Mouse (Mus musculus) embryonic facial prominence, embryonic 15.5 days (tissue): ENCODE data around the gene Cdc42se2. TPM values are rescaled to one million over a fixed set of nuclear protein-coding genes. Genes with fewer than 3 reads are reported as not detected.

Source experiments
- ATAC-seq: fragments of 200-750 bp; cut with Nextera tagmentation; 2 replicates; pipeline ENCODE4 v1.8.0; 2017; ENCODE audit warnings: low read depth, moderate TSS enrichment; ENCODE audit not compliant: insufficient number of reproducible peaks, low FRiP score, low TSS enrichment
- H3K27ac ChIP-seq: fragments of 300-500 bp; sonication (generic); replicated peaks from 2 replicates; pipeline ENCODE4 v1.5.1; 2015; ENCODE audit warnings: mild to moderate bottlenecking, inconsistent platforms
- H3K27me3 ChIP-seq: fragments of 300-500 bp; sonication (generic); 2 replicates; pipeline ENCODE4 v1.6.1; 2015; ENCODE audit warnings: inconsistent platforms
- H3K36me3 ChIP-seq: fragments of 300-500 bp; sonication (generic); 2 replicates; pipeline ENCODE4 v1.6.1; 2015; ENCODE audit warnings: mild to moderate bottlenecking, inconsistent platforms
- H3K4me1 ChIP-seq: fragments of 300-500 bp; sonication (generic); 2 replicates; pipeline ENCODE4 v1.6.1; 2015; ENCODE audit warnings: inconsistent platforms
- H3K4me2 ChIP-seq: fragments of 300-500 bp; sonication (generic); replicated peaks from 2 replicates; pipeline ENCODE4 v1.6.1; 2015; ENCODE audit warnings: mild to moderate bottlenecking, inconsistent platforms
- H3K4me3 ChIP-seq: fragments of 300-500 bp; sonication (generic); replicated peaks from 2 replicates; pipeline ENCODE4 v1.5.1; 2015; ENCODE audit warnings: mild to moderate bottlenecking, inconsistent platforms
- H3K9ac ChIP-seq: fragments of 300-500 bp; sonication (generic); 2 replicates; pipeline ENCODE4 v1.6.1; 2015; ENCODE audit warnings: inconsistent platforms
- H3K9me3 ChIP-seq: fragments of 300-500 bp; sonication (generic); replicated peaks from 2 replicates; pipeline ENCODE4 v1.6.1; 2016; ENCODE audit warnings: inconsistent platforms
- WGBS: fragments of 180-500 bp; shearing (Covaris S2); methylation state at CpG from one replicate; pipeline ENCODE4 v1.1.7; 2015; 5-methylcytosine and 5-hydroxymethylcytosine counted together
- polyA plus RNA-seq: library from polyadenylated mRNA; unstranded; fragments of >200 nt; fragmentation: Nextera tagmentation; extraction: Ambion mirVana; gene quantifications from 2 replicates; pipeline ENCODE4 v1.2.1, GENCODE M21; 2015

Cdc42se2 gene
- polyA plus RNA-seq, 1 experiment from 2014 or later, result 68.7 TPM

DNA sequence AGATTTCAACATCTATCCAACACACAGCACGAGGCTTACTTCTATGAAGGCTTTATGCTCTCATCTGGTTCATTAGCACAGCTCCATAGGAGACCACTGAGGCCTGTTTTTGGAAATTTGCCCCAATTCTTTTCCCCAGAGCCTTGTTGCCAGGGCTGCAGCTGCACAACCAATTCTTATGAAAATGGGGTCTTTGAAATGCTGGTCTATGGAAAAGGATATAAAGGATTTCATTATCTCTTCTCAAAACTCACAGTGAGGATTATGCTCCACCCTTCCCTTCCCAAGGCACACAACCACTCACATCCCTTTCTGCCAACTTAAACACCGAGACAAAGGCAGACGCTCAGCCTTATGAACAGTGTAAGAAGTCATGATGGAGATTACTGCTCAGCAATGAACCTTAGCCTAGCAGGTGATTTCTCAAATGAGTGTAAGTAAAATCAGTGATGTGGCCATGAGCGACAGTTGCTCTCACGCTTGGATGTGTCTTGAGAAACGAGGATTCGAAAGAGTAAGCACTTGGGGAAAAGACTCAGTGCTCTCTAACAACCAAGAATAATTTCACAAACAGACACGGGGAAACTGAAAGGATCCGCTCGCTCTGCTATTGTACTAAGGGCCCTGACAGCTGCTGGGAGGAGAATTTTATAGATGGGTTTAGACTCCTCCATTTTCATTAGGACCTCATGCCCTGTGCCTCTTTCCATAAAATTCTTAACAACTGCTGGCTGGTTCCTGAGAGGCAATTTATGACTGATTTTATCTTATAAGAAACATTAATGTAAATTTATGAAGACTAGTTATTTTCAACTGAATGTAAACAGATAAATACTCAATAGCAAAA is 33.0 kb downstream of the Cdc42se2 start:
- 86% methylated on average over 10 of the region's 10 CpGs for WGBS
- no peak for ATAC-seq
- no peaks in the 10 kb centered on the region for H3K4me1 ChIP-seq
- H3K27me3 ChIP-seq, result no peaks in the 10 kb centered on the region
- no peak overlapping the region for H3K4me2 ChIP-seq
- H3K36me3 ChIP-seq, result peaks cover 4% of the 10 kb centered on the region; the same call in 1 of the 2 replicates
- H3K27ac ChIP-seq, result no peak overlapping the region
- no peak overlapping the region for H3K4me3 ChIP-seq
- H3K9me3 ChIP-seq, result no peaks in the 10 kb centered on the region
- H3K9ac ChIP-seq, result no peak overlapping the region

- Histone ChIP-seq H3K27ac (no peak overlapping the region), H3K9ac (no peak overlapping the region), H3K9me3 (no peaks in the 10 kb centered on the region), H3K4me2 (no peak overlapping the region), H3K27me3 (no peaks in the 10 kb centered on the region), H3K4me1 (no peaks in the 10 kb centered on the region), H3K36me3 (peaks cover 4% of the 10 kb centered on the region; the same call in 1 of the 2 replicates), H3K4me3 (no peak overlapping the region)
- ATAC-seq, result no peak
- WGBS, result 66% methylated on average over 4 of the region's 4 CpGs
Observed at GRCm38 (mm10) chr11:54751502-54751901, 36.0 kb downstream of the Cdc42se2 start.

GRCm38 (mm10) chr11:54748891-54749290 is 38.6 kb downstream of the Cdc42se2 start:
- H3K4me2 ChIP-seq, result no peak overlapping the region
- no peaks in the 10 kb centered on the region for H3K4me1 ChIP-seq
- no peaks in the 10 kb centered on the region for H3K9me3 ChIP-seq
- no peak; the same call in 1 of the 2 replicates for ATAC-seq
- no peak overlapping the region for H3K4me3 ChIP-seq
- H3K27me3 ChIP-seq, result no peaks in the 10 kb centered on the region
- no peak overlapping the region for H3K27ac ChIP-seq
- peaks cover 4% of the 10 kb centered on the region; the same call in 1 of the 2 replicates for H3K36me3 ChIP-seq
- H3K9ac ChIP-seq, result no peak overlapping the region

DNA sequence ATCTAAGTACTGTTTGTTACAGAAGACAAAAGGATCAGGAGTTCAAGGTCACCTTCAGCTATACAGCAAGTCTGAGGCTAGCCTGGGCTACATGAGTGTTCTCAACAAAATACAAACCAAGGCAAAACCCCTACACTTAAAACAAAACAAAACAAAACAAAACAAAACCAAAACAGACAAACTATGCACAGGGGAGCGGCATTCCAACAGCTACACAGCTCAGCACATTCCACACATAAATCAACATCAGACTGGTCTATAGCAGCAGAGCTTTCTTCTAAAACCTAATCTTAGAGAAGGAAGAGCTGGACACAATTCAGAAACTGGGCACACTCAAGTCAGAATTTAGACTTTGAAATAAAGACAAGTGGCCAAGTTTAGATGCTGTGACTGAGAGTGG is 43.2 kb downstream of the Cdc42se2 start:
- ATAC-seq, result no peak
- Histone ChIP-seq H3K4me3 (no peak overlapping the region), H3K4me1 (no peaks in the 10 kb centered on the region), H3K9ac (no peak overlapping the region), H3K27ac (no peak overlapping the region), H3K27me3 (no peaks in the 10 kb centered on the region), H3K4me2 (no peak overlapping the region), H3K36me3 (peaks cover 12% of the 10 kb centered on the region), H3K9me3 (no peaks in the 10 kb centered on the region)
- WGBS, result 68% methylated on average over 1 of the region's 1 CpGs

DNA sequence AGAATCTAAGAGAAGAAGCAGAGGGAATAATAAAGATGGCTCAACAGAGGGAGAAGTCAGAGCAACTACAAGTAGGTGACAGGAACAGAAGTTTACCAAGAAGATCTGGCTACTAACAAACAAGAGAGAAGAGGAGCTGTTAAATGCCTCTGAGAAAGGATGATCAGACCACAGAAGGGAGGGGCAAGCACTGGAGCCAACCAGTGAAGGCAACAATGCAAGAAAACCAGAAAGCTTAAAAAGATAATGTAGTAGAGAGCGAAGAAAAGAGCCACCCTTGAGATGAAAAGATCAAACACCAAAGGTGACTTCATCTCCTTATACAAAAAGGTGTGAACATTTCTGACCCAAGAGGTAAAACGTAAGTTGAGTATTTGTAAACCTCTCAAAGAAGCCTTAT is 46.1 kb downstream of the Cdc42se2 start:
- H3K4me1 ChIP-seq, result no peaks in the 10 kb centered on the region
- no peak overlapping the region for H3K9ac ChIP-seq
- peaks cover 18% of the 10 kb centered on the region for H3K36me3 ChIP-seq
- no peak overlapping the region for H3K27ac ChIP-seq
- no peaks in the 10 kb centered on the region for H3K9me3 ChIP-seq
- H3K4me3 ChIP-seq, result no peak overlapping the region
- no peak overlapping the region for H3K4me2 ChIP-seq
- no peak for ATAC-seq
- WGBS, result 95% methylated on average over 2 of the region's 2 CpGs
- no peaks in the 10 kb centered on the region for H3K27me3 ChIP-seq

GRCm38 (mm10) chr11:54739012-54739750 is 48.3 kb downstream of the Cdc42se2 start:
- H3K4me2 ChIP-seq, result no peak overlapping the region
- no peak overlapping the region for H3K9ac ChIP-seq
- no peaks in the 10 kb centered on the region for H3K4me1 ChIP-seq
- no peak overlapping the region for H3K27ac ChIP-seq
- no peak overlapping the region for H3K4me3 ChIP-seq
- no peak for ATAC-seq
- peaks cover 24% of the 10 kb centered on the region for H3K36me3 ChIP-seq
- WGBS, result 89% methylated on average over 4 of the region's 4 CpGs
- H3K27me3 ChIP-seq, result no peaks in the 10 kb centered on the region
- H3K9me3 ChIP-seq, result no peaks in the 10 kb centered on the region

DNA sequence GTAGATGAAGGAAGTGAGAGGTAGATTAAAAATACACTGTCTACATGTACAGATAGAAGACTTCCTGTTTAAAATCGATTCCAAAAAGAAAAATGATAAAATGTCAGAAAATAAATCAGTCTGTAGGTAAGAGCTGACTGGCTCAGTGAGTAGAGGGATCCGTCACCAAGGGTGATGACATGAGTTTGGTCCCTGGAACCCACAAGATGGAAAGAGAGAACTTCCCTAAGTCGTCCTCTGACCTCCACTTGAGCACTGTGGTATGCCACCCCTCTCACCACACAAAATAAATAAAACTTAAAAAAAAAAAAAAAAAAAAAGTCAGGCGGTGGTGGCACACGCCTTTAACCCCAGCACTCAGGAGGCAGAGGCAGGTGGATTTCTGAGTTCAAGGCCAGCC is 50.6 kb downstream of the Cdc42se2 start:
- H3K36me3 ChIP-seq, result peaks cover 24% of the 10 kb centered on the region

GRCm38 (mm10) chr11:54735114-54735513 is 52.4 kb downstream of the Cdc42se2 start:
- no peak overlapping the region for H3K4me2 ChIP-seq
- no peaks in the 10 kb centered on the region for H3K9me3 ChIP-seq
- H3K27ac ChIP-seq, result no peak overlapping the region
- no peak overlapping the region for H3K4me3 ChIP-seq
- ATAC-seq, result no peak
- H3K27me3 ChIP-seq, result no peaks in the 10 kb centered on the region
- H3K9ac ChIP-seq, result no peak overlapping the region
- peaks cover 21% of the 10 kb centered on the region for H3K36me3 ChIP-seq
- 54% methylated on average over 1 of the region's 1 CpGs for WGBS
- no peaks in the 10 kb centered on the region for H3K4me1 ChIP-seq

More for the DNA sequence above, 50.6 kb downstream of the Cdc42se2 start:
- Histone ChIP-seq H3K4me2 (no peak overlapping the region), H3K9ac (no peak overlapping the region), H3K4me3 (no peak overlapping the region), H3K4me1 (no peaks in the 10 kb centered on the region), H3K27me3 (no peaks in the 10 kb centered on the region), H3K27ac (no peak overlapping the region), H3K9me3 (no peaks in the 10 kb centered on the region)
- ATAC-seq, result no peak
- 92% methylated on average over 5 of the region's 5 CpGs for WGBS

- Histone ChIP-seq H3K4me1 (no peaks in the 10 kb centered on the region), H3K4me2 (no peak overlapping the region), H3K4me3 (no peak overlapping the region), H3K9ac (no peak overlapping the region), H3K36me3 (peaks cover 6% of the 10 kb centered on the region; the same call in 1 of the 2 replicates), H3K9me3 (no peaks in the 10 kb centered on the region), H3K27ac (no peak overlapping the region), H3K27me3 (no peaks in the 10 kb centered on the region)
- 80% methylated on average over 7 of the region's 7 CpGs for WGBS
- no peak for ATAC-seq
Observed at GRCm38 (mm10) chr11:54733546-54733945, 53.9 kb downstream of the Cdc42se2 start.

GRCm38 (mm10) chr11:54731367-54731766 is 56.1 kb downstream of the Cdc42se2 start:
- peaks cover 6% of the 10 kb centered on the region; the same call in 1 of the 2 replicates for H3K36me3 ChIP-seq
- no peaks in the 10 kb centered on the region for H3K9me3 ChIP-seq
- no peak for ATAC-seq
- no peak overlapping the region for H3K9ac ChIP-seq
- H3K27ac ChIP-seq, result no peak overlapping the region
- H3K27me3 ChIP-seq, result no peaks in the 10 kb centered on the region
- no peak overlapping the region for H3K4me3 ChIP-seq
- no peak overlapping the region for H3K4me2 ChIP-seq
- H3K4me1 ChIP-seq, result no peaks in the 10 kb centered on the region
- WGBS, result 80% methylated on average over 7 of the region's 7 CpGs

- 86% methylated on average over 5 of the region's 5 CpGs for WGBS
- Histone ChIP-seq H3K27me3 (no peaks in the 10 kb centered on the region), H3K36me3 (peaks cover 6% of the 10 kb centered on the region; the same call in 1 of the 2 replicates), H3K9ac (no peak overlapping the region), H3K4me1 (no peaks in the 10 kb centered on the region), H3K4me3 (no peak overlapping the region), H3K4me2 (no peak overlapping the region), H3K27ac (no peak overlapping the region), H3K9me3 (no peaks in the 10 kb centered on the region)
- ATAC-seq, result no peak
Observed at GRCm38 (mm10) chr11:54730931-54731330, 56.5 kb downstream of the Cdc42se2 start.
